Mouse (Mus musculus) right cerebral cortex, postnatal 25 days (tissue): Measurements from ENCODE around the gene Gm37596.
"Not testable (repeated sequence)": the region's sequence is repeated elsewhere in the genome, so short reads cannot be mapped to it uniquely, and the experiment has no call there.

Experiments
- DNase-seq: peaks from one replicate; pipeline ENCODE4 v3.0.0; 2022

The Gm37596 gene

DNA sequence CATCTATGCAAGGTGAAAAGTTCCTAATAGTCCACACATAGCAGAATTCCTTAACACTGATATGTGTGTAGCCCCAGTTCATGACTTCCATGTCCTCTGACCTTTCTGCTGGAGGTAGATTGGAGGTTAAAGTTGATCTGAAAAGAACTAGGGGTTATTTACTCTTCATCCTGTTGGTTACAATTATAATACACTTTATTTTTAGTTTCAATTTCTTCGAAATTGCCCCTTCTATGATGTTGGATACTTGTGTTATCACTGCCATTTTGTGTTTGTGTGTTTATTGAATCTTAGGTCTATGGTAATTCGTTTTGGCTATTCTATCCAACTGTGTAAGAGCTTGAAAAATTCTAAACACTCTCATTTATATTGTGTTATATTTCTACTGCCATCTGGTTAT is at the start of gene Gm37596:
Gene Gm37596 (minus strand): TSS at position 101 of the 400 bp plus-strand sequence.
- DNase-seq: not testable (repeated sequence)

GRCm38 (mm10) chr3:93708969-93709637 is 16.2 kb upstream of the Gm37596 start:
- DNase-seq: not testable (repeated sequence)

GRCm38 (mm10) chr3:93676210-93676609 is 16.7 kb downstream of the Gm37596 start, which contains the start of gene Tdpoz1:
Gene Tdpoz1 (minus strand): TSS chr3:93676310.
- DNase-seq: not testable (repeated sequence)

DNA sequence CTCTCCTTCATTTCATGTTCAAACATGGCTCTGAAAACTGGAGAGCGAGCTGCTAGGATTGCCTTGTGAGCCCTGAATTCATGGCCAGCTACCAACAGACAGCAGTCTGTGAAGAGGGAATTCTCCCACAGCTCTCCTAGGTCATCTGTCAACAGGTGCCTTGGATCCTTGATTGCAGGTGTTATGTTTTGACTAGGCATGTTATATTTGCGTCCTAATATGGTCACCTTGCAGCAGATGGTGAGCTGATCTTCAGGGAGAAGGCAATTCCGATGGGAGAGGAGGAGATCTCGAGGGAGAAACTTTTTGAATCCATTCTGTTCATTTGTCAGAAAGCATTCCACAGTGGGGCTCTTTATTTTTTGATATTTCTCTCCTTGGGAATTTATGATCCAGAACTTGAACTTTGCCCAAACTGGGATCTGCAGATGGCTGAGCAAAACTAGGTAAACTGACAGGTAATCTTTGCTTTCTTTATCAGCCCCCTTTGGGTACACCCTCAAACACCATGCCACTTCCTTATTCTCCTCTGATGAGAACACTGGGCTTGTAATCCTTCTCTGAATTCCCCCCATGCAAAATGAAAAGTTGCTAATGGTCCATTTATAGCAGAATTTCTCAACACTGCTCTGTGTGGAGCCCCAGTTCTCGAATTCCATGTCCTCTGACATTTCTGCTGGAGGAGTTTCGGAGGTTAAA is 21.9 kb downstream of the Gm37596 start:
- DNase-seq: not testable (repeated sequence)

DNA sequence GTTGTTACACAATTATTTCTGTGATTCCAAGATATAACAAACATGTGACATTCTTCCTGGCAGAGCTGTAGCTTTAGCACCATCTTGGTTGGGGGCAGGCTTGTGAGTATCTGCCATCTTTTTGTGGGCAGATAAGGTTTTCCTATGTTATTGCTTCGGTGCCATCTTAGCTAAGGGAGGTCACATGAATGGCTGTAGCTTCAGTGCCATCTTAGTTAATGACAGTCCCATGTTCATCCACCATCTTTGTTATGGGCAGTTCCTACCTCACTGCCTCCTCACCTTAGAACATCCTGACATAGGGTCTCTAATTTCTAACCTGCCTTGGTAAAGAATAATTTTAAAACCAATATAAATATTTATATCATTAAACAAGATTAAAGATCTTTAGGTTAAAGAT is 38.6 kb downstream of the Gm37596 start:
- DNase-seq: no peak

- no peak for DNase-seq
Observed at GRCm38 (mm10) chr3:93652586-93652985, 40.3 kb downstream of the Gm37596 start, which contains the start of gene Tdpoz2. Gene Tdpoz2 (minus strand): TSS chr3:93652686.
